Mouse (Mus musculus) limb, embryonic 15.5 days (tissue): Measurements from ENCODE around the gene Rmdn3. TPM values are rescaled to one million over a fixed set of nuclear protein-coding genes. Genes with fewer than 3 reads are reported as not detected.
A peak's percentile ranks its signal among the peaks of the same experiment; 100 is the strongest.

Source experiments
- ATAC-seq: fragments of 200-750 bp; cut with Nextera tagmentation; 2 replicates; pipeline ENCODE4 v1.8.0; 2017; ENCODE audit warnings: low read depth, moderate TSS enrichment; ENCODE audit not compliant: insufficient number of reproducible peaks, low FRiP score, low TSS enrichment
- H3K27ac ChIP-seq: fragments of 300-500 bp; sonication (generic); 2 replicates; pipeline ENCODE4 v1.5.1; 2015; ENCODE audit warnings: moderate library complexity, mild to moderate bottlenecking, inconsistent platforms
- H3K27me3 ChIP-seq: fragments of 300-500 bp; sonication (generic); 2 replicates; pipeline ENCODE4 v1.6.1; 2015; ENCODE audit warnings: inconsistent platforms
- H3K36me3 ChIP-seq: fragments of 300-500 bp; sonication (generic); 2 replicates; pipeline ENCODE4 v1.6.1; 2015; ENCODE audit warnings: inconsistent platforms
- H3K4me1 ChIP-seq: fragments of 300-500 bp; sonication (generic); 2 replicates; pipeline ENCODE4 v1.6.1; 2015; ENCODE audit warnings: inconsistent platforms
- H3K4me2 ChIP-seq: fragments of 300-500 bp; sonication (generic); 2 replicates; pipeline ENCODE4 v1.6.1; 2015; ENCODE audit warnings: mild to moderate bottlenecking, inconsistent platforms
- H3K4me3 ChIP-seq: fragments of 300-500 bp; sonication (generic); 2 replicates; pipeline ENCODE4 v1.5.1; 2015; ENCODE audit warnings: mild to moderate bottlenecking, inconsistent platforms
- H3K9ac ChIP-seq: fragments of 300-500 bp; sonication (generic); 2 replicates; pipeline ENCODE4 v1.6.1; 2015; ENCODE audit warnings: inconsistent platforms
- H3K9me3 ChIP-seq: fragments of 300-500 bp; sonication (generic); 2 replicates; pipeline ENCODE4 v1.6.1; 2016; ENCODE audit warnings: inconsistent platforms
- WGBS: fragments of 180-500 bp; shearing (Covaris S2); methylation state at CpG from one replicate; pipeline ENCODE4 v1.1.7; 2015; 5-methylcytosine and 5-hydroxymethylcytosine counted together
- polyA plus RNA-seq: library from polyadenylated mRNA; unstranded; fragments of >200 nt; fragmentation: Nextera tagmentation; extraction: Ambion mirVana; gene quantifications from 2 replicates; pipeline ENCODE4 v1.2.1, GENCODE M21; 2015

Rmdn3 gene
- polyA plus RNA-seq, 1 experiment from 2014 or later: 43.8 TPM

DNA sequence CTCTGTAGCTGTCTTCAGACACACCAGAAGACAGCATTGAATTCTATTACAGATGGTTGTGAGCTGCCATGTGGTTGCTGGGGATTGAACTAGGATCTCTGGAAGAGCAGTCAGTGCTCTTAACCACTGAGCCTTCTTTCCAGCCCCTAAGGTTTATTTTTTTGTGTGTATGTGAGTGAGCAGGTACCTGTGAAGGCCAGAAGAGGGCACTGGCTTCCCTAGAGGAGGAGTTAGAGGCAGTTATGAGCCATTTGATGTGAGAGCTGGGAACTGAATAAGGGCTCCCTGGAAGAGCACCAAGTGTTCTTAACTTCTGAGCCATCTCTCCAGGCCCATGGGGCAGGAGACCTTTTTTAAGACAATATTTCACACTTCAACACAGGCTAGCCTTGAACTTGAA, 8.6 kb upstream of the Rmdn3 start:
- no peak overlapping the region for H3K4me2 ChIP-seq

DNA sequence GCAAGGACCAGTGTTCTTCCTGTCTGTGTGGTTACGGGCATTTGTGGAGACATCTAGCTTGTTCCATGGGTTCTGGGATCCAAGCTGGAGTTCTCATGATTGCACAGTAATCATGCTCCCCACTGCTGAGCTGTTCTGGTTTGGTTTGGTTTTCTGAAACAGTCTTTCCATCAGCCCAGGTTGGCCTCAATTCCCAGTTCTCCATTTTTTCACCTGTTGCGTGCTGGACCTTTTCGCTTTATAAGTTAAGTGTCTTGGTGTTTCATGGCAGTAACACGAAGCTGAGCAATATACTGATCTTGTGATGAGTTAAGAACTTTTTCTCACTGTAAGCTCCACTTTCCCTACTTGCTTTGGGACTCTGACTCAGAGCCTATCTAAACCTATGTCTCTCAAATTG, 7.2 kb upstream of the Rmdn3 start:
- Histone ChIP-seq H3K4me2 (no peak overlapping the region), H3K9me3 (no peaks in the 10 kb centered on the region), H3K4me3 (no peak overlapping the region), H3K4me1 (peaks cover 15% of the 10 kb centered on the region), H3K27ac (no peak overlapping the region), H3K36me3 (no peaks in the 10 kb centered on the region), H3K27me3 (peaks cover 18% of the 10 kb centered on the region), H3K9ac (no peak overlapping the region)
- no peak for ATAC-seq
- WGBS: 80% methylated on average over 4 of the region's 4 CpGs

More for the DNA sequence above, 8.6 kb upstream of the Rmdn3 start:
- peaks cover 15% of the 10 kb centered on the region for H3K4me1 ChIP-seq
- no peaks in the 10 kb centered on the region for H3K36me3 ChIP-seq
- no peak overlapping the region for H3K27ac ChIP-seq
- ATAC-seq: no peak
- no peak overlapping the region for H3K9ac ChIP-seq
- peaks cover 18% of the 10 kb centered on the region for H3K27me3 ChIP-seq
- H3K9me3 ChIP-seq: no peaks in the 10 kb centered on the region
- no peak overlapping the region for H3K4me3 ChIP-seq

DNA sequence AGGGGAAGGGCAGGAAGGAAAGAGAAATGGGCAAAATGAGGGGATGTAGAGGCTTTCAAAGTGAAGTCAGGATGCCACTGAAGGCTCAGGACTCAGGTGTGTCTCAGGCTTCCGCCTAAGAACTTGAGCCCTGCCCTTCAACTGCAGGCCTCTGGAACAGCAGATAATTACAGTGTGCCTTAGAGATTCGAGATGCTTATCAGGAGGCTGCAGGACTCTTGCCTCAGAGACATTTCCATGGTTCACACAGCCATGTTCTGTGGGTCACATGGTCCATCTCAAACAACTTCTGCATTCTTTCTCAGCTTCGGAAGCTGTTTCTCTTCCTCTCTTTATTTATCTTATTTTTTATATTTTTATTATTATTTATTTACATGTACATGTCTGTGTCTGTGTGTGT, 6.3 kb upstream of the Rmdn3 start:
- H3K4me3 ChIP-seq: no peak overlapping the region
- 62% methylated on average over 3 of the region's 3 CpGs for WGBS

DNA sequence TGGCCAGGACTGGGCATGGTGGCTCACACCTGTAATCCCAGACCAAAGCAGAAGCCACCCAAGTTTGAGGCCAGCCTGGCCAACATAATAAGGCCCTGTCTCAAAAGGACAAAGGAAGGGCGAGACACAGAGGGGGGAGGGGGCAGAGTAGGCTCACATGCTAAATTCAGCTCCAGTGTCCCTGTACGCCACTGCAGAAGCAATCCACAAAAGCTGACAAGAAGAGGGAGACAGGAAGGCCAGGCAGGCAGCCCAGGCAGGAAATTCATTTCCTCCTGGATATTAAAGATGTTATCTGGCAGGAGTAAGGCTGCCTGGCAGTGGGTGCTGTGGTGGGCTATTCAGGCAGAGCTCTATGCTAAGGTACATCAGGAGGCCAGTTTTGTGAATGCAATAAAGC, 4.4 kb upstream of the Rmdn3 start:
- no peak overlapping the region for H3K4me3 ChIP-seq
- H3K27me3 ChIP-seq: no peaks in the 10 kb centered on the region
- H3K4me2 ChIP-seq: no peak overlapping the region
- H3K9ac ChIP-seq: no peak overlapping the region
- no peak for ATAC-seq
- H3K27ac ChIP-seq: no peak overlapping the region
- no peaks in the 10 kb centered on the region for H3K9me3 ChIP-seq
- WGBS: 25% methylated on average over 2 of the region's 2 CpGs
- no peaks in the 10 kb centered on the region for H3K36me3 ChIP-seq
- peaks cover 7% of the 10 kb centered on the region for H3K4me1 ChIP-seq

More for the DNA sequence above, 6.3 kb upstream of the Rmdn3 start:
- H3K27me3 ChIP-seq: peaks cover 17% of the 10 kb centered on the region
- H3K9me3 ChIP-seq: no peaks in the 10 kb centered on the region
- ATAC-seq: no peak
- no peak overlapping the region for H3K9ac ChIP-seq
- H3K27ac ChIP-seq: no peak overlapping the region
- no peaks in the 10 kb centered on the region for H3K36me3 ChIP-seq
- peaks cover 14% of the 10 kb centered on the region for H3K4me1 ChIP-seq
- H3K4me2 ChIP-seq: no peak overlapping the region

DNA sequence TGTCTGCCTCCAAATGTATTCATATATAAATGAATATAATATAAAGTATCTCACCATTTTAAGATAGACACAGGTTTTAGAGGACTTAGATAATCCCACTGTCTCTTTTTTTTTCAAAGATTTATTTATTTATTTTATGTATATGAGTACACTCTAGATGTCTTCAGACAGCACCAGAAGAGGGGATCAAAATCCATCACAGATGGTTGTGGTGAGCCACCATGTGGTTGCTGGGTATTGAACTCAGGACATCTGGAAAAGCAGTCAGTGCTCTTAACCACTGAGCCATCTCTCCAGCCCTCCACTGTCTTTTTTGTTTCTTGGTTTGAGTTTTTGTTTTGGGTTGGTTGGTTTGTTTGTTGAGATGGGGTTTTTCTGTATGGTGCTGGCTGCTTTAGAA, 1.0 kb upstream of the Rmdn3 start:
- no peaks in the 10 kb centered on the region for H3K9me3 ChIP-seq
- H3K4me2 ChIP-seq: no peak overlapping the region
- H3K4me3 ChIP-seq: peak overlapping the region; percentile 99
- H3K27me3 ChIP-seq: no peaks in the 10 kb centered on the region
- no peak overlapping the region for H3K27ac ChIP-seq
- peaks cover 13% of the 10 kb centered on the region for H3K36me3 ChIP-seq
- no peak for ATAC-seq
- peaks cover 18% of the 10 kb centered on the region for H3K4me1 ChIP-seq
- H3K9ac ChIP-seq: no peak overlapping the region

DNA sequence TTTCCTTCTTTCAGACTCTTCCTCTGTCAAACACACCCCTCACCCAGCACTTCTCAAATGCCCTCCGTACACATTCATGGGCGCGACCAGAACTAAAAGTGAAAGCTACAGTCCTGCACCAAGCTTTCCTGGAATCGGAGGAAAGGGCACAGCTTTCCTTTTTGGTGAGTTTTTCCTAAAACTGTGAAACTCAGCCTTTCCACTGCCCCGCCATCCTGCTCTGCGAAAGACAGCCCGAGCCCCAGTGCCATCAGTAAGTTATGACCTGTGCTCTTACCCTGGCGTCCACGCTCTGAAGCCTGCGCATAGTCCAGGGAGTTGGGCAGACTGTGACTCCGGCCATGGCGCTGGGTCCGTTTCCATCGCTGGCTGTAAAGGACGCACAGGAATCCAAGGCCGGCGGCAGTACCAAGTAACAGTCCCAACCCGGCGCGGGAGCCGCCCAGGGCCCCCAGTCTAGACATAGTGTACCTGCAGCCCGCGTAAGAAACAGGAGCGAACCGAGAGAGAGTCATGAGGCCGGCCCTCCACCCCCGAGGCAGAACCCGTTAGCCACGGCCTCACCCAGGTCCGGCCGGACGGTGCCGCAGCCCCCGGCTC, 653 bp downstream of the Rmdn3 start:
- Histone ChIP-seq H3K4me3 (peak overlapping the region; percentile 99), H3K27ac (peak overlapping the region; percentile 68), H3K4me2 (peak overlapping the region; percentile 91), H3K36me3 (peaks cover 29% of the 10 kb centered on the region), H3K27me3 (no peaks in the 10 kb centered on the region), H3K4me1 (peaks cover 18% of the 10 kb centered on the region), H3K9ac (peak overlapping the region; percentile 87), H3K9me3 (no peaks in the 10 kb centered on the region)
- 7% methylated on average over 30 of the region's 34 CpGs for WGBS
- peak; percentile 30; the same call in 1 of the 2 replicates for ATAC-seq

DNA sequence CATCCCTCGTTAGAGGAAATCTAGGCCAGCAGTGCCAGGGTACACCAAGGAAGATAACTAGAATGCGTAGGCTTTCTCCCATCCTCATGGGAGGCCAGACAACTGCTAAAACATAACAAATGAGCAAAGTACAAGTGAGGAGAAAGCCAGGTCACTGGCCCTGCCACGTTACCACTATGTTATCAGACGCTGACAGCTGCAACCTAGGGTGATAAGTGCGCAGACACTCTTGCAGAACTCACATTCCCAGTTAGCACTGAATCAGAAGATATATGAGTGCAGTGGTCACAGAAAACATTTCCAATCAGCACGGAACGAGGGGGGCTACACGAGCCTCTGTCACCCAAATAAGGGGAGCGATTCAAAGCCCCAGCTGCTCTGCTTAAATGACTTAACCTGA, 1.4 kb downstream of the Rmdn3 start:
- no peak for ATAC-seq
- Histone ChIP-seq H3K36me3 (peaks cover 37% of the 10 kb centered on the region), H3K4me1 (peaks cover 18% of the 10 kb centered on the region), H3K27ac (no peak overlapping the region), H3K27me3 (no peaks in the 10 kb centered on the region), H3K9ac (no peak overlapping the region), H3K4me2 (no peak overlapping the region), H3K4me3 (no peak overlapping the region), H3K9me3 (no peaks in the 10 kb centered on the region)
- 86% methylated on average over 9 of the region's 9 CpGs for WGBS

DNA sequence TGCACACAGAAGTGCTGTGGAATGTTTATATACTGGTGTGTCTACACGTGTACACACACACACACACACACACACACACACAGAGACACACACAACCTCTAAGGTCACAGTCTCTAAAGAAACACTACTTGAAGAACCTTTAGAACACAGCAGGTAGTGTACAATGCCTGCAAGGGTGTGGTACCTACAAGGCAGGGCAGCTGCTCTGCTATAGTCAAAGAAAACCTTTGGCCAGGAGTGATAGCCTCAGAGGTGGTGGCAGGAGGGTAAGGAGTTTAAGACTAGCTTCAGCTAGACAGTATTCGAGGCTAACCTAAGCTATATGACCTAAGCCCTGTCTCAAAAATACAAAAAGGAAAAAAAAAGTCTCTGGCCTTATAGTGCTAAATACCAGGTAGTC, 2.2 kb downstream of the Rmdn3 start:
- Histone ChIP-seq H3K9ac (no peak overlapping the region), H3K4me1 (peaks cover 18% of the 10 kb centered on the region), H3K9me3 (no peaks in the 10 kb centered on the region), H3K27me3 (no peaks in the 10 kb centered on the region), H3K27ac (no peak overlapping the region), H3K4me3 (no peak overlapping the region), H3K4me2 (no peak overlapping the region), H3K36me3 (peaks cover 44% of the 10 kb centered on the region)
- ATAC-seq: no peak
- 78% methylated on average over 2 of the region's 2 CpGs for WGBS

DNA sequence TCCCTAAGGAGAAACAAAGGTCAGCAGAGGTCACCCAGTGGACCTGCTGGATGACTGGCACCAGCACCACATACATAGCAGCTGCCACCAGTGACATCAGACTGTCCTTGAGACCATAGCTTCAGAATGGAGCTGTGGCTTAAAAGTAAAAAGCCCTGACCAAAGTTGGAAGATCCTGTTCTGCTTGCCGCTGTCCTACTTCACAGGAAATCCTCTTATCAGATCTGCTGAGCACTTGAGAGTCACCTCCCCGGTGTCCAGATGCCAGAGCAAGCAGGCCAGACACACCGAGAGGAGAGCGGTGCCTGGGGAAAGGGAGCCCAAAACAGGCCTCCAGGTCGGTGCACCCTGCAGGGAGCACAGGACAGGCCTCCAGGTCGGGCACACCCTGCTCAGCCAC, 4.6 kb downstream of the Rmdn3 start:
- H3K27me3 ChIP-seq: no peaks in the 10 kb centered on the region
- H3K9me3 ChIP-seq: no peaks in the 10 kb centered on the region
- peaks cover 68% of the 10 kb centered on the region for H3K36me3 ChIP-seq
- no peak overlapping the region for H3K27ac ChIP-seq
- H3K4me1 ChIP-seq: peaks cover 14% of the 10 kb centered on the region
- no peak overlapping the region for H3K4me2 ChIP-seq
- H3K4me3 ChIP-seq: no peak overlapping the region
- no peak for ATAC-seq
- no peak overlapping the region for H3K9ac ChIP-seq
- WGBS: 89% methylated on average over 6 of the region's 6 CpGs

DNA sequence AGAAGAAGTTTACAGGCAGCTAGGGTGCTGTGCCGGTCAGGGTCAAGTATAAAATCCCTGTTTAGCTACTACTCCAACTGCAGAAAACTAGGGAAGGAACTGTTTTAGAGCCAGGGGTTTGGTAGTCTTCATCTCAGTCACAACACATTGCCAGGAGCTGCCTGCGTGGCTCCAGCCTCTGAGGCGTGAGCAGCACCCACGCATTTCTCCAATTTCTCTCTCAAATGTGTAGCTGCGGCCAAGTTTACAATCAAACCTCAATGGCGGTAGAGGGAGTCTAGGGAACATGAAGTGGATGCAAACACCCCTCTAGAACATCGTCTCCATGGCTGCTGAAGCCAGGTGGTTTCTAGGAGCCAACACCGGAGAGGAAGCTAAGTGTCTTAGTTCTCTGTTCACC, 9.1 kb downstream of the Rmdn3 start:
- WGBS: 88% methylated on average over 8 of the region's 8 CpGs
- no peak overlapping the region for H3K4me2 ChIP-seq

DNA sequence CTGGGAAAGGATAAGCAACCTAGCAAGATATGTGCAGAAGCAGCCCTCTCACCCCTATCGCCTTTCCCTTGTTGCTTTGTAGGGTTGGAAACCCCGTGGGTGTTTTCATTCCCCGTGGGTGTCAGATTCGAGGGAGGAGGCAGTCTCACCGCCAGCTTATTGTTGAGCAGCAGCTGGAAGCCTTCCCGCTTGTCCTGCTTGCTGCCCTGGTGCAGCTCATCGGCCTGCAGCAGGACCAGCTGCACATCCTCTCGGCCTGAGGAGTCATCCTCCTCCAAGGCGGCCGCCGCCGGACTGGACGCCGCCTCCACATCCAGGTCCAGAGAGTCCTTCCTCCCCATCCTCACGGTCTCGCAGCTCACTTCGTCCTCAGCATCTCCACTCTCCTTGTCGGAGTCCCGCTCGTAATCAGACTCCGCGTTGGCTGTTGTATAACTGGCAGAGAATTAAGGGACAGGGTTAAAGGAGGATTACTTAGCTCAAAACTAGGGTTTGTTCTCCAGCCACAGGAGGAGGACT, 9.6 kb downstream of the Rmdn3 start:
- no peaks in the 10 kb centered on the region for H3K9me3 ChIP-seq
- H3K9ac ChIP-seq: no peak overlapping the region
- H3K4me2 ChIP-seq: no peak overlapping the region
- H3K4me1 ChIP-seq: no peaks in the 10 kb centered on the region
- H3K4me3 ChIP-seq: no peak overlapping the region
- no peaks in the 10 kb centered on the region for H3K27me3 ChIP-seq
- H3K27ac ChIP-seq: no peak overlapping the region
- H3K36me3 ChIP-seq: peaks cover 85% of the 10 kb centered on the region
- ATAC-seq: no peak
- WGBS: 90% methylated on average over 22 of the region's 22 CpGs

More for the DNA sequence above, 9.1 kb downstream of the Rmdn3 start:
- no peak overlapping the region for H3K9ac ChIP-seq
- no peak for ATAC-seq
- H3K27me3 ChIP-seq: no peaks in the 10 kb centered on the region
- no peak overlapping the region for H3K27ac ChIP-seq
- H3K9me3 ChIP-seq: no peaks in the 10 kb centered on the region
- no peaks in the 10 kb centered on the region for H3K4me1 ChIP-seq
- H3K36me3 ChIP-seq: peaks cover 86% of the 10 kb centered on the region
- H3K4me3 ChIP-seq: no peak overlapping the region

DNA sequence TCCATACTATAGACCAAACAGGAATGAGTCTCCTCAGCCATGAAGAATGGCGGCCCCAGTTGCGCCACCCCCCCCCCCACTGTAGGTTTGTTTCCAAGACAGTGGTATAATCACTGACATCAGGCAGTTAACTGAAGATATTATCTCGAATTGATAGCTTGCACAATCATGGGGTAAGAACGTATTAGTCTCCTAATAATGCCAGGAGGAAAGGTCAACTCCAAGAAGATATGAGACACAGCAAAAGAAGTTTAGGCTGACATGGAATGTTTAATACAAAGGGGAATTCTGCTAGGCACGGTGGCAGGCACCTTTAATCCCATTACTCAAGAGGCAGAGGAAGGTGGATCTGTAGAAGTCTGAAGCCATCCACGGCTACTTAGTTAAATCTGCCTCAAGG, 10.4 kb downstream of the Rmdn3 start:
- H3K4me2 ChIP-seq: no peak overlapping the region
- ATAC-seq: no peak
- peaks cover 85% of the 10 kb centered on the region for H3K36me3 ChIP-seq
- H3K9ac ChIP-seq: no peak overlapping the region
- WGBS: 85% methylated on average over 6 of the region's 6 CpGs
- no peak overlapping the region for H3K27ac ChIP-seq
- no peaks in the 10 kb centered on the region for H3K27me3 ChIP-seq
- H3K4me1 ChIP-seq: no peaks in the 10 kb centered on the region
- no peaks in the 10 kb centered on the region for H3K9me3 ChIP-seq
- H3K4me3 ChIP-seq: no peak overlapping the region

DNA sequence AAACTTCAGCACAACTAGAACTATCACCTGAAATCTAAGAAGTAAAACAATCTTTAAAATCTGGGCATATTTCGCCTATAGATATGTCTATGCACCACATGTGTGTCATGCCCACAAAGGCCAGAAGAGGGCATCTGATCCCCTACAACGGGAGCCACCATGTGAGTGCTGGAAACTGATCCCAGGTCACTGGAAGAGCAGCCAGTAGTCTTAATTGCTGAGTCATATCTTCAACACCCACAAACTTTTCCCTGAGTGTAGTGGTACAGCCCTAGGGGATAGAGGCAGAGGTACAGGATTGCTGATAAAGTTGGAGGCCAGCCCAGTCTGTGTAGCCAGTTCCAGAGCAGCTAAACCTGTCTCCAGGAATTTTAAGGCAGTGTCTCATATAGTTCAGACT, 11.6 kb downstream of the Rmdn3 start:
- no peak overlapping the region for H3K9ac ChIP-seq
- no peak for ATAC-seq
- WGBS: 83% methylated on average over 2 of the region's 2 CpGs
- H3K27ac ChIP-seq: no peak overlapping the region
- H3K4me3 ChIP-seq: no peak overlapping the region
- H3K4me1 ChIP-seq: no peaks in the 10 kb centered on the region
- H3K4me2 ChIP-seq: no peak overlapping the region
- H3K27me3 ChIP-seq: no peaks in the 10 kb centered on the region
- no peaks in the 10 kb centered on the region for H3K9me3 ChIP-seq
- peaks cover 84% of the 10 kb centered on the region for H3K36me3 ChIP-seq
